Mouse (Mus musculus) cortical plate, adult 2 months (tissue): ENCODE measurements around the gene Spc25. TPM values are rescaled to one million over a fixed set of nuclear protein-coding genes. Genes with fewer than 3 reads are reported as not detected.

Source experiments
- H3K27ac ChIP-seq: fragments of 200-500 bp; 2 replicates; pipeline ENCODE4 v1.5.1; 2012; ENCODE audit warnings: low read length, control low read depth, inconsistent platforms; ENCODE audit not compliant: insufficient read depth
- H3K4me1 ChIP-seq: fragments of 200-500 bp; 2 replicates; pipeline ENCODE4 v1.6.1; 2011; ENCODE audit warnings: low read length; ENCODE audit not compliant: control insufficient read depth, insufficient read depth
- H3K4me3 ChIP-seq: fragments of 200-500 bp; 2 replicates; pipeline ENCODE4 v1.5.1; 2011; ENCODE audit warnings: mild to moderate bottlenecking, low read length, control low read depth; ENCODE audit not compliant: insufficient read depth
- CTCF ChIP-seq: fragments of 200-500 bp; IDR thresholded peaks from 2 replicates; pipeline ENCODE4 v1.5.1; 2011; ENCODE audit warnings: mild to moderate bottlenecking, control low read depth, low read length; ENCODE audit not compliant: insufficient read depth; ENCODE audit errors: extremely low read depth
- POLR2A ChIP-seq: fragments of 200-500 bp; IDR thresholded peaks from 2 replicates; pipeline ENCODE4 v1.6.1; 2011; ENCODE audit warnings: mild to moderate bottlenecking, low read length, control low read depth; ENCODE audit not compliant: insufficient read depth; ENCODE audit errors: extremely low read depth
- polyA plus RNA-seq: library from polyadenylated mRNA; depleted of rRNA; stranded (reverse); fragments of >200 nt; gene quantifications from 2 replicates; pipeline ENCODE4 v1.2.3, GENCODE M21; 2012; rRNA removed

The Spc25 gene
- polyA plus RNA-seq, 1 experiment = 1.1 TPM

GRCm38 (mm10) chr2:69149154-69149553 lies 56.8 kb downstream of the Spc25 start:
- H3K4me1 ChIP-seq = no peaks in the 10 kb centered on the region
- TF ChIP-seq CTCF (no peak), POLR2A (no peak)
- no peak overlapping the region for H3K4me3 ChIP-seq
- H3K27ac ChIP-seq = no peak overlapping the region

- Histone ChIP-seq H3K4me3 (no peak overlapping the region), H3K4me1 (no peaks in the 10 kb centered on the region), H3K27ac (no peak overlapping the region)
- TF ChIP-seq POLR2A = no peak
- TF ChIP-seq CTCF = no peak
These were observed 57.3 kb downstream of the Spc25 start for GRCm38 (mm10) chr2:69148691-69149090.

Other genes starting within 250 kb of the Spc25 start
- gene Nostrin, start 70.4 kb downstream of the Spc25 start, polyA plus RNA-seq = 3.2 and 3.5 TPM in 2 replicates
- not detected in 2 replicates for gene G6pc2, start 4.9 kb upstream of the Spc25 start, polyA plus RNA-seq
- gene Abcb11, start 136.4 kb upstream of the Spc25 start, polyA plus RNA-seq = 0.02 TPM in 1 of 2 replicates, not detected in the other
- gene Dhrs9, start 174.3 kb upstream of the Spc25 start, polyA plus RNA-seq = not detected in 2 replicates